ENCODE assay signal across 8 mouse cellular contexts in genomic region chr11:85353819-85354218, GRCm38 (mm10). TPM values are rescaled to one million over a fixed set of nuclear protein-coding genes. Genes with fewer than 3 reads are reported as not detected.
DNase-seq lines count a peak whose midpoint lies in the region; ATAC-seq and TF ChIP-seq lines count a peak whose summit lies in the region.

No protein-coding gene starts in this region.

- H3K27me3 ChIP-seq in heart, embryonic 13.5 days (replicated peaks), result no peaks in the 10 kb centered on the region
- H3K27me3 ChIP-seq in MEL (ENCODE audit: control insufficient read depth in 1 of 2, insufficient read depth in 2 of 2, low read length in 2 of 2), result no peaks in the 10 kb centered on the region
- no peaks in the 10 kb centered on the region for H3K27me3 ChIP-seq in hindbrain, embryonic 13.5 days
- H3K27me3 ChIP-seq in midbrain, embryonic 11.5 days (ENCODE audit: control insufficient read depth, insufficient read depth, low read length), result no peaks in the 10 kb centered on the region

- 0 out of 2 replicates have a peak overlapping the region, but pooled peaks have one; percentile 81 for H3K27ac ChIP-seq in heart, embryonic 13.5 days (replicated peaks)
- H3K27ac ChIP-seq in MEL (ENCODE audit: control insufficient read depth, low read depth, low read length), result no peak overlapping the region
- no peak overlapping the region for H3K27ac ChIP-seq in hindbrain, embryonic 13.5 days
- no peak overlapping the region for H3K27ac ChIP-seq in midbrain, embryonic 11.5 days (ENCODE audit: low read depth, low read length)

- intact Hi-C loops in heart, postnatal 25 days (cut with DNase I), result loop anchor here (2.0 kb wide), 1 partner anchor 43 kb away; the partner anchor contains the start of gene Ppm1d

- H3K4me2 ChIP-seq in heart, embryonic 13.5 days, result peak overlapping the region; percentile 87
- H3K4me2 ChIP-seq in hindbrain, embryonic 13.5 days, result peak overlapping the region; percentile 84
- peak overlapping the region; percentile 71 for H3K4me2 ChIP-seq in midbrain, embryonic 11.5 days

- no peak for TF ChIP-seq POLR2A in MEL (IDR thresholded peaks at IDR 0.05; ENCODE audit: control insufficient read depth in 1 of 2, insufficient read depth in 1 of 2, low read depth in 1 of 2, low read length in 2 of 2, poor library complexity in 1 of 2)

- H3K36me3 ChIP-seq in heart, embryonic 13.5 days, result peaks cover 10% of the 10 kb centered on the region
- H3K36me3 ChIP-seq in MEL (ENCODE audit: control insufficient read depth in 1 of 2, insufficient read depth in 2 of 2, low read length in 2 of 2), result peaks cover 0 to 13% of the 10 kb centered on the region in 2 experiments; a peak in 2 of 4 replicates
- peaks cover 14% of the 10 kb centered on the region; the same call in 1 of the 2 replicates for H3K36me3 ChIP-seq in hindbrain, embryonic 13.5 days
- H3K36me3 ChIP-seq in midbrain, embryonic 11.5 days (ENCODE audit: control insufficient read depth, insufficient read depth, low read length), result no peaks in the 10 kb centered on the region

- TF ChIP-seq EP300 in MEL (IDR thresholded peaks at IDR 0.05; ENCODE audit: low read depth in 1 of 2, low read length in 2 of 2), result peak; percentile 32 to 45; a peak in 1 of 4 replicates

- peak overlapping the region; percentile 87 for H3K4me3 ChIP-seq in heart, embryonic 13.5 days
- peak overlapping the region; percentile 86 to 93 for H3K4me3 ChIP-seq in MEL (ENCODE audit: control insufficient read depth in 1 of 2, insufficient read depth in 1 of 2, low read depth in 2 of 2, low read length in 2 of 2)
- H3K4me3 ChIP-seq in hindbrain, embryonic 13.5 days, result peak overlapping the region; percentile 72
- H3K4me3 ChIP-seq in midbrain, embryonic 11.5 days (ENCODE audit: low read depth, low read length), result peak overlapping the region; percentile 69

- peaks cover 2% of the 10 kb centered on the region; the same call in 1 of the 2 replicates for H3K79me2 ChIP-seq in MEL (ENCODE audit: control insufficient read depth, insufficient read depth, low read length, poor library complexity)

- H3K4me1 ChIP-seq in heart, embryonic 13.5 days, result peaks cover 14% of the 10 kb centered on the region
- no peaks in the 10 kb centered on the region for H3K4me1 ChIP-seq in MEL (ENCODE audit: control insufficient read depth in 1 of 2, insufficient read depth in 2 of 2, low read length in 2 of 2)
- H3K4me1 ChIP-seq in hindbrain, embryonic 13.5 days (replicated peaks), result peaks cover 16% of the 10 kb centered on the region
- H3K4me1 ChIP-seq in midbrain, embryonic 11.5 days (ENCODE audit: control insufficient read depth, insufficient read depth, low read length), result peaks cover 7% of the 10 kb centered on the region

- 55% methylated on average over 4 of the region's 4 CpGs for WGBS in heart, embryonic 13.5 days
- WGBS in hindbrain, embryonic 13.5 days, result 79% methylated on average over 4 of the region's 4 CpGs
- WGBS in midbrain, embryonic 11.5 days, result 72% methylated on average over 4 of the region's 4 CpGs

- peak overlapping the region; percentile 92 for H3K9ac ChIP-seq in heart, embryonic 13.5 days
- H3K9ac ChIP-seq in MEL (ENCODE audit: control insufficient read depth, low read depth, low read length, poor library complexity, severe bottlenecking), result peak overlapping the region; percentile 83
- H3K9ac ChIP-seq in hindbrain, embryonic 13.5 days, result peak overlapping the region; percentile 86
- H3K9ac ChIP-seq in midbrain, embryonic 11.5 days (ENCODE audit: low read length), result peak overlapping the region; percentile 67; the same call in 1 of the 2 replicates

- no peak for TF ChIP-seq CTCF in MEL (IDR thresholded peaks at IDR 0.05 in 2 of 3, conservative IDR thresholded peaks at IDR 0.05 in 1 of 3; ENCODE audit: control insufficient read depth in 1 of 3, insufficient read depth in 1 of 3, low read depth in 2 of 3, low read length in 3 of 3, poor library complexity in 1 of 3, severe bottlenecking in 1 of 3)

- DNase-seq in heart, postnatal 25 days (ENCODE audit: low spot score), result no peak
- DNase-seq in MEL (ENCODE audit: low read depth, low spot score), result peak; percentile 67
- DNase-seq in midbrain, embryonic 11.5 days (ENCODE audit: low spot score, missing footprints), result no peak
- no peak for DNase-seq in cerebellum, adult 8-10 months
- DNase-seq in urinary bladder, adult 2 months (ENCODE audit: low spot score), result no peak
- no peak for DNase-seq in thymus, postnatal 36 days

- ATAC-seq in heart, embryonic 13.5 days (ENCODE audit: extremely low read depth, insufficient number of reproducible peaks, low FRiP score, low TSS enrichment), result no peak
- ATAC-seq in hindbrain, embryonic 13.5 days (ENCODE audit: low FRiP score), result no peak
- no peak for ATAC-seq in midbrain, embryonic 11.5 days (ENCODE audit: low FRiP score)

- no peak for TF ChIP-seq RAD21 in MEL (IDR thresholded peaks at IDR 0.05; ENCODE audit: low read depth, low read length)

- no peaks in the 10 kb centered on the region for H3K9me3 ChIP-seq in heart, embryonic 13.5 days
- no peaks in the 10 kb centered on the region for H3K9me3 ChIP-seq in MEL (replicated peaks; ENCODE audit: insufficient read depth, low read length)
- no peaks in the 10 kb centered on the region for H3K9me3 ChIP-seq in hindbrain, embryonic 13.5 days
- no peaks in the 10 kb centered on the region for H3K9me3 ChIP-seq in midbrain, embryonic 11.5 days (ENCODE audit: control insufficient read depth, low read length)

TF ChIP-seq in MEL, 35 proteins besides CTCF, POLR2A, EP300 and RAD21:
- TF ChIP-seq POLR2AphosphoS5 (IDR thresholded peaks at IDR 0.05; ENCODE audit: borderline replicate concordance, low read depth, low read length) (no peak), TAL1 (IDR thresholded peaks at IDR 0.05; ENCODE audit: low read length) (peak; percentile 64), RCOR1 (IDR thresholded peaks at IDR 0.05; ENCODE audit: low read depth, low read length) (no peak; the same call in 1 of the 2 replicates), POLR2AphosphoS2 (IDR thresholded peaks at IDR 0.05; ENCODE audit: low read length) (no peak), ETS1 (IDR thresholded peaks at IDR 0.05; ENCODE audit: low read depth, low read length) (no peak), SIN3A (IDR thresholded peaks at IDR 0.05; ENCODE audit: low read length) (peak; percentile 34; the same call in 1 of the 2 replicates), ZMIZ1 (IDR thresholded peaks at IDR 0.05; ENCODE audit: low read depth, low read length) (no peak), MAZ (IDR thresholded peaks at IDR 0.05; ENCODE audit: low read depth, low read length) (0 out of 2 replicates have a peak, but pooled peaks have one; percentile 8), ZC3H11A (IDR thresholded peaks at IDR 0.05; ENCODE audit: low read depth, low read length) (no peak), MYB (IDR thresholded peaks at IDR 0.05; ENCODE audit: low read depth, low read length) (no peak), SMC3 (IDR thresholded peaks at IDR 0.05; ENCODE audit: low read depth, low read length) (no peak), MXI1 (IDR thresholded peaks at IDR 0.05; ENCODE audit: low read depth, low read length) (no peak), ELF1 (IDR thresholded peaks at IDR 0.05; ENCODE audit: low read depth, low read length) (no peak), TCF12 (IDR thresholded peaks at IDR 0.05; ENCODE audit: low read depth, low read length) (peak; percentile 44), BHLHE40 (IDR thresholded peaks at IDR 0.05; ENCODE audit: borderline replicate concordance, low read depth, low read length) (no peak), GATA1 (IDR thresholded peaks at IDR 0.05; ENCODE audit: low read depth, low read length) (peak; percentile 79)

RNA-seq across cellular contexts. Expression of gene Bcas3, which starts 0.9 kb away (rescaled TPM):
- 17.4 and 18.3 TPM in 2 replicates for polyA plus RNA-seq in heart, embryonic 13.5 days (2015; fragmentation: Nextera tagmentation; extraction: Ambion mirVana)
- total RNA-seq in heart, postnatal 25 days (2021), result 10 to 100 TPM; 31.1 to 43.7 TPM
- 5.9 and 8.6 TPM in 2 replicates for total RNA-seq in MEL (2012; rRNA removed)
- polyA plus RNA-seq in MEL (2012; ENCODE audit: insufficient read depth in 1 of 2, insufficient read length in 2 of 2, low read depth in 1 of 2, low replicate concordance in 2 of 2, missing spikeins in 1 of 2), result 10 to 100 TPM in 1 of 2 experiments, not detected in 1; 14.7 TPM
- polyA plus RNA-seq in hindbrain, embryonic 13.5 days (2015; fragmentation: Nextera tagmentation; extraction: Ambion mirVana), result 33.0 and 34.0 TPM in 2 replicates
- polyA plus RNA-seq in midbrain, embryonic 11.5 days (2014; fragmentation: Nextera tagmentation; extraction: Ambion mirVana), result 29.9 and 30.2 TPM in 2 replicates
- 28.6 and 37.8 TPM in 2 replicates for polyA plus RNA-seq in urinary bladder, adult 2 months (2012; rRNA removed)

RNA-seq across cellular contexts. Expression of gene Ppm1d, which starts 42.8 kb away (rescaled TPM):
- 12.0 and 12.7 TPM in 2 replicates for polyA plus RNA-seq in heart, embryonic 13.5 days (2015; fragmentation: Nextera tagmentation; extraction: Ambion mirVana)
- 10 to 100 TPM in 1 of 2 experiments, 1 to 10 TPM in 1; 9.7 to 10.2 TPM for total RNA-seq in heart, postnatal 25 days (2021)
- total RNA-seq in MEL (2012; rRNA removed), result 13.3 and 14.9 TPM in 2 replicates
- polyA plus RNA-seq in MEL (2012; ENCODE audit: insufficient read depth in 1 of 2, insufficient read length in 2 of 2, low read depth in 1 of 2, low replicate concordance in 2 of 2, missing spikeins in 1 of 2), result 10 to 100 TPM in 1 of 2 experiments, not detected in 1; 15.5 TPM
- 18.3 and 19.5 TPM in 2 replicates for polyA plus RNA-seq in hindbrain, embryonic 13.5 days (2015; fragmentation: Nextera tagmentation; extraction: Ambion mirVana)
- 29.1 and 30.0 TPM in 2 replicates for polyA plus RNA-seq in midbrain, embryonic 11.5 days (2014; fragmentation: Nextera tagmentation; extraction: Ambion mirVana)
- 7.9 and 8.5 TPM in 2 replicates for polyA plus RNA-seq in urinary bladder, adult 2 months (2012; rRNA removed)
